Mouse (Mus musculus) heart, adult 18-20 months (tissue): ENCODE results near the gene Tomm6. TPM values are rescaled to one million over a fixed set of nuclear protein-coding genes. Genes with fewer than 3 reads are reported as not detected.
"Not testable (repeated sequence)": the region's sequence is repeated elsewhere in the genome, so short reads cannot be mapped to it uniquely, and the experiment has no call there.

Experiments
- DNase-seq, 2 experiments: peaks; one replicate each; pipeline ENCODE4 v3.0.0; 2021 to 2022; ENCODE audit warnings: mixed read lengths in 1 of 2
- total RNA-seq, 2 experiments: library from RNA; stranded (reverse); gene quantifications; 2 replicates each; pipeline ENCODE4 v1.2.3; 2021

Tomm6 gene
- total RNA-seq, 2 experiments from 2014 or later, result 118 to 129 TPM

- DNase-seq, result peak; percentile 98
Observed at GRCm38 (mm10) chr17:47694503-47695336, 6.5 kb upstream of the Tomm6 start, which contains the start of gene Prickle4. Gene Prickle4 (minus strand): TSS chr17:47694736.

GRCm38 (mm10) chr17:47694442-47694502 lies 6.1 kb upstream of the Tomm6 start, which contains the start of gene Gm21981:
Gene Gm21981 (minus strand): TSS chr17:47694455.
- no peak for DNase-seq

- peak; percentile 62 to 82 for DNase-seq
Observed at GRCm38 (mm10) chr17:47693671-47694441, 5.7 kb upstream of the Tomm6 start.

GRCm38 (mm10) chr17:47691650-47692049 lies 3.5 kb upstream of the Tomm6 start:
- no peak for DNase-seq

- no peak for DNase-seq
Observed at GRCm38 (mm10) chr17:47689894-47690293, 1.7 kb upstream of the Tomm6 start.

GRCm38 (mm10) chr17:47688608-47689575 lies 706 bp upstream of the Tomm6 start, which contains the start of gene Frs3:
Gene Frs3 (plus strand): TSS chr17:47689030.
- DNase-seq, result peak; percentile 70 to 75

GRCm38 (mm10) chr17:47687409-47688343 lies 510 bp downstream of the Tomm6 start:
- peak; percentile 96 to 97 for DNase-seq

- DNase-seq, result no peak
Observed at GRCm38 (mm10) chr17:47682836-47683235, 5.3 kb downstream of the Tomm6 start.

GRCm38 (mm10) chr17:47678702-47679101 lies 9.5 kb downstream of the Tomm6 start:
- DNase-seq, result no peak

- no peak for DNase-seq
Observed at GRCm38 (mm10) chr17:47678238-47678637, 9.9 kb downstream of the Tomm6 start.

GRCm38 (mm10) chr17:47676581-47676980 lies 11.6 kb downstream of the Tomm6 start:
- peak; percentile 66 to 86 for DNase-seq

- peak; percentile 64 to 79 for DNase-seq
Observed at GRCm38 (mm10) chr17:47672311-47673111, 15.7 kb downstream of the Tomm6 start.

GRCm38 (mm10) chr17:47671988-47672310 lies 16.2 kb downstream of the Tomm6 start:
- DNase-seq, result no peak

GRCm38 (mm10) chr17:47669166-47669565 lies 19.0 kb downstream of the Tomm6 start:
- DNase-seq, result no peak

GRCm38 (mm10) chr17:47664474-47664873 lies 23.7 kb downstream of the Tomm6 start:
- DNase-seq, result no peak

GRCm38 (mm10) chr17:47663009-47663713 lies 25.0 kb downstream of the Tomm6 start:
- DNase-seq, result no peak

GRCm38 (mm10) chr17:47658741-47659243 lies 29.4 kb downstream of the Tomm6 start:
- DNase-seq, result peak in 1 of 2 experiments; percentile 34

- no peak for DNase-seq
Observed at GRCm38 (mm10) chr17:47657901-47658300, 30.3 kb downstream of the Tomm6 start.

- DNase-seq, result no peak
Observed at GRCm38 (mm10) chr17:47655697-47656096, 32.5 kb downstream of the Tomm6 start.

- DNase-seq, result not testable (repeated sequence)
Observed at GRCm38 (mm10) chr17:47654346-47654745, 33.8 kb downstream of the Tomm6 start.
